Mouse (Mus musculus) Patski (cell line): Measurements from ENCODE around the gene Fbxw7. TPM values are rescaled to one million over a fixed set of nuclear protein-coding genes. Genes with fewer than 3 reads are reported as not detected.

Experiments
- ATAC-seq: fragments of 100-300 bp; one replicate; pipeline ENCODE4 v1.8.0; 2021
- CTCF ChIA-PET: fragments of 350-600 bp; sonication (Branson Sonifier 250); formaldehyde crosslinking; loops from one replicate; lab custom pipeline; 2022; ENCODE audit warnings: inconsistent platforms; lab: Charles Lee
- POLR2A ChIA-PET: fragments of 350-600 bp; sonication (Branson Sonifier 250); formaldehyde crosslinking; loops from one replicate; lab custom pipeline; 2022; ENCODE audit warnings: antibody characterized with exemption, inconsistent platforms; lab: Charles Lee
- DNase-seq: peaks from one replicate; pipeline ENCODE4 v3.0.0-alpha.2; 2011; ENCODE audit warnings: low read depth, low spot score
- H3K27me3 ChIP-seq: fragments of 371-371 bp; one replicate; pipeline ENCODE4 v1.5.1; 2021
- CTCF ChIP-seq: fragments of 100-300 bp; IDR thresholded peaks from one replicate; pipeline ENCODE4 v1.5.1; 2021
- in situ Hi-C: fragments of 300-500 bp; cut with MboI; formaldehyde crosslinking; loops from 3 replicates; pipeline ENCODE4 v1.11.1; 2018; ENCODE audit warnings: low pct_unique_long_range_greater_than_20kb, mixed read lengths
- polyA plus RNA-seq: library from polyadenylated mRNA; unstranded; gene quantifications from one replicate; pipeline ENCODE4 v1.2.3, GENCODE M21; 2021

Gene Fbxw7
- polyA plus RNA-seq, 1 experiment from 2014 or later: 23.5 TPM

- TF ChIP-seq CTCF: peak; percentile 66
- ATAC-seq: peak; percentile 83
- DNase-seq: peak; percentile 94
- in situ Hi-C loops: no loop called here
- H3K27me3 ChIP-seq: no peaks in the 10 kb centered on the region
- CTCF ChIA-PET: interaction anchor here (0.8 to 1.5 kb wide), 11 partner anchors 9 to 305 kb away, joined by 3 to 5 read pairs (median 3); no protein-coding TSS in a partner anchor
- POLR2A ChIA-PET: interaction anchor here (0.9 to 1.1 kb wide), 3 partner anchors 9 to 105 kb away, joined by 3 read pairs; no protein-coding TSS in a partner anchor
These were observed 210.0 kb downstream of the Fbxw7 start for GRCm38 (mm10) chr3:85024817-85025705.

Other genes with a start within 250 kb of the Fbxw7 start
- gene Arfip1, start 232.6 kb upstream of the Fbxw7 start, polyA plus RNA-seq: 107 TPM
- gene Tigd4, start 221.7 kb upstream of the Fbxw7 start, polyA plus RNA-seq: 0.18 TPM
- 0.83 TPM for gene Tmem154, start 149.1 kb upstream of the Fbxw7 start, polyA plus RNA-seq